Mouse (Mus musculus): ENCODE results near the gene Eif1ad. TPM values are rescaled to one million over a fixed set of nuclear protein-coding genes. Genes with fewer than 3 reads are reported as not detected.
"Not testable (repeated sequence)": the region's sequence is repeated elsewhere in the genome, so short reads cannot be mapped to it uniquely, and the experiment has no call there.

Eif1ad gene
- total RNA-seq (2021), result 10 to 100 TPM; 12.6 to 13.6 TPM
- long read RNA-seq, experiment 1, transcript Eif1ad-201 (6 exons, 2,556 nt), result major isoform, 12 of 19 reads
- long read RNA-seq, experiment 1, partial matches to known transcripts, result 0 of 19 reads
- long read RNA-seq, experiment 1, other reads (novel, unspliced or antisense), result 7 of 19 reads
- long read RNA-seq, experiment 2, transcript Eif1ad-201 (6 exons, 2,556 nt), result major isoform, 14 of 20 reads
- long read RNA-seq, experiment 2, partial matches to known transcripts, result 4 of 20 reads
- long read RNA-seq, experiment 2, other reads (novel, unspliced or antisense), result 2 of 20 reads

DNA sequence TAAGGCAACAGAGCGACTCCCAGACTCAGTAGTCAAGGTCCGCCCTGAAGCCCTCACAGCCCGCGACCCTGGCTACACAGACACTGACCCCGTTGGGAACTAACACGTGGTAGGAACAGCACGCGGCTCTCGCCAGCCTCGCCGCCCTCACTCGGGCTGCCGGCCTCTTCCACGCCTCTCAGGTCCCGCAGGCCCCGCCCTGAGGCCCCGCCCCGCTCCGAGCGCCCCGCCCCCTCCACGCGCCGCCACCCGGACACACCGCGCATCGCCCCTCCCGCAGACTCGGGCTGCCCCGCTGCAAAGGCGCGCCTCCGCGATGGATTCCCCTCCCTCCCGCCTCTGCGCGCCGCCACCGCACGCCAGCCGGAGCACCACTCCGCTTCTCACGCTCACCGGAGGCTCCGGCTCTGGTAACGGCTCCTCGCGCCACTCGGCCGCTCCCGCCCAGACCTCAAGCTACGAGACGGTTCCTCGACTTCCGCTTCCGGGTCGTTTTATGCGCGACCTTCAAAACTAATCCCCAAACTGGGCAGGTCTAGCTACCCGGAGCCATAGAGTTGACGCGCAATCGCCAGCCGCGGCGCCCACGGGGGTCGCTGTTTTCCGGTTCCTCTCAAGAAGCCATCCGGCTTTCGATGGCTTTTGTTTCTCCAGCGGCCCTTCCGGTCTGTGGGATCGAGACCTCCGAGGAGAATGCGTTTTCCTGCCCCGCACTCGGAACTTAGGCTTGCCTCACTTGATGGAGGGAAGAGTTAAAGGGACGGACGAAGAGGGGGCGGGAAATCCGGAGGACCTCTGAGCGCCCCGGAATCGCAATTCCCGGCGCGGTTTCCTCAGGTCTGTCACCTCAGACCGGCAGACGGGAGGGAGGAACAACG is at the start of gene Eif1ad:
TSS of gene Eif1ad (plus strand) at position 567 of the 878 bp plus-strand sequence.
- intact Hi-C loops (cut with DNase I), result loop anchor here (1.0 kb wide), 1 partner anchor 22 kb away; the partner anchor contains the start of gene Sart1
- DNase-seq, result peak; percentile 88 to 97

DNA sequence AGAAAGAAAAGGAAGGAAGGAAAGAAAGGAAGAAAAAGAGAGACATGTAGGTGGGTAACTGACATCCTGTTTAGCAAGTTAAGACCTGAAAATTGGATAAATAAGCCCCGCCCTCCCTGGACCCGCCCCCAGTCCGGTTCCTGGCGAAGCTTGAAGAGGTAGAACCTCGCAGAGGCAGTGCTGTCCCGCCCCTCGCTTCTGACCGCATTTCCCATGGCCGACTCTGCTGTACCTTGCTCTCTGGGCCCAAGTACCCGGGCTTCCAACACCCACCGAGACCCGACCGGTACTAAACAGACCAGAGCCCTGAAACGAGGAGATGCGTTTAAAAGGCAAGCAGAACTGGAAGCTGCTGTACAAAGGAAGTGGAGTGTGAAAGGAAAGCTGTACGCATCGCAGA is 42.7 kb upstream of the Eif1ad start:
- intact Hi-C loops (cut with DNase I), result no loop called here
- no peak for DNase-seq

DNA sequence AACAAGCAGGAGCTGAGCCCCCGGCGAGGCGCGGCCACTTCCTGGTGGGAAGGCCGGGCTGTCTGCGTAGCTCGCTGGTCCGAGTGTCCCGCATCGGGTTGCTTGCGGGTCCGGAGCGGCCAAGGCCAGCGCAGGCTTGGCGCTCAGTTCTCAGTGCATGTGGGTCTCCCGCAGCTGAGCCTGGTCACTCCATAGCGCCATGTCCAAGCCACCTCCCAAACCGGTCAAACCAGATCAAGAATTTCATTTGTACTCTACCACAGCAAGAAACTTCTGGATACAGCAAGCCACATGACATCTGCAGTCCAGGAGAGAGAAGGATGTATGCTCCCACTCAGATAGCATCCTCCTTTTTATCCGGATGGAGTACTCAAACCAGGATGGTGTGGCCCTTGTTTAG is 38.6 kb upstream of the Eif1ad start:
- intact Hi-C loops (cut with DNase I), result no loop called here
- DNase-seq, result no peak

DNA sequence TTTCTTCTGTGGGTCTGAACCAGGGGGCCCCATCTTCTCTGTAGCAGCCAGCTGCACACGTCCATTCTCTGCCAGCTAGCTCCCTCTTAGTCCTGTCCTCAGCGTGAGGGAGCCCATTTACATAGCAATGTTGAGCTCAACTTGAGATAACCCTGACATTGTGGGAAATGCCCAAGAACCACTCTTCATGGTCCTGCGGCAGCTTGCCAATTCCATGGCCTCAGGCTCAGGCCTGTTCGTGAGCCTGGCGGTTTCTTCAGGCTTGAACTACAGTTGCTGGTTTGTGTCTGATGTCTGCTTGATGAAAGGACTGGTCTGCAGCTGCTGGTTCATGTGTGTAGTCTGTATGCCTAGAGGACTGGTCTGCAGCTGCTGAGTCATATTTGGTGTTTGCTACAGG is 31.8 kb upstream of the Eif1ad start:
- DNase-seq, result no peak
- intact Hi-C loops (cut with DNase I), result no loop called here

DNA sequence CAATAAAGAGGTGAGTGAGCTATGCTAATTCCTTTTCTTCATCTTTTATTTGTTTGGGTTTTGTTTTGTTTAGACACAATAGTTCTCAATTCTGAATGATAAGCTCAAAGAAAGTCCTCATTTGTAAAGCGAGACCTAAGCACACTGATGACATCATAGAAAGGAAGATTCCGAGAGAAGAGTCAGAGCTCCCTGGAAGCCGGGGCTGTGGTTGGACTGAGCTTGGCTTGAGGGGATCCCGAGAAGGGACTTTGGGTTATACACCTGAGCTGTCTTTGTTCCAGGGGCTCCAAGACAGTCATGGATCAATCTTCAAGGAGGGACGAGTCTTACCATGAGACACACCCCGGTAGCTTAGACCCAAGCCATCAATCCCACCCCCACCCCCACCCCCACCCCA is 31.1 kb upstream of the Eif1ad start, which contains the start of gene Catsper1:
TSS of gene Catsper1 (plus strand) at position 301 of the 400 bp plus-strand sequence.
- DNase-seq, result no peak
- intact Hi-C loops (cut with DNase I), result no loop called here

DNA sequence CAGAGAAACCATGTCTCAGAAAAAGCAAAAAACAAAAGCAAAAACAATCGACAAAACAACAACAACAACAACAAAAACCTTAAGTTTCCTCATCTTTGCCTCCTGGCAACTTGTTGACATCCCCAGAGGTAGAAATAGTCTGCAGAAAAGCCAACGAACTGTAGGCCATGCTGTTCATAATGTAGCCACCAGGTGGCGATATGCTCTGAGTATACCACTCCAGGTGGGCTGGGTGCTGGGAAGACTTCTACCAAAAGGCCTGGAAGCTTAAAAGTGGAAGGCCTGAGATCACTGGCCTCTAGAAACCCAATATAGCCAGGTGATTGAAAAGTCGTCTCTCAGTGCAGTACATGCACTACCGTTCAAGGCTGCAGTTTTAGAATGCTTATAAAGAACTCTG is 28.6 kb upstream of the Eif1ad start:
- peak; percentile 73 to 74 for DNase-seq
- intact Hi-C loops (cut with DNase I), result no loop called here

DNA sequence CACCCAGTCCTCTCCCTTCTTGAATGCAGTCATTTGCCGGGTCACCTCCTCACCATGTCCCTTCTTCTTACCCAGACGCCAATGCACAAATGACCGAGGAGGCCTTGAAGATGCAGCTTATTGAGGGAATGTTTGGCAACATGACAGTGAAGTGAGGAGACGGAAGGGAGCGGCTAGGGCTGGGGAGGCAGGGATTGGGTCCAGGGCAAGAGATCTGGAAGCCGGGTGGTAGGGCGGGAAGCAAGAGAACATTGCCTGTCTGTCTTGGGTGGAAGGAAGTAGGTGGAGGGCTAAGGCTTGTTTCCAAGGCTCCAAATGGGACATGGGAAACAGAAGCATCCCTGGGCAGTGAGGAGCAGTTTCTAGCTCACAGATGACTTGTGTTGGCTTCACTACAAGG is 25.2 kb upstream of the Eif1ad start:
- no peak for DNase-seq
- intact Hi-C loops (cut with DNase I), result no loop called here

DNA sequence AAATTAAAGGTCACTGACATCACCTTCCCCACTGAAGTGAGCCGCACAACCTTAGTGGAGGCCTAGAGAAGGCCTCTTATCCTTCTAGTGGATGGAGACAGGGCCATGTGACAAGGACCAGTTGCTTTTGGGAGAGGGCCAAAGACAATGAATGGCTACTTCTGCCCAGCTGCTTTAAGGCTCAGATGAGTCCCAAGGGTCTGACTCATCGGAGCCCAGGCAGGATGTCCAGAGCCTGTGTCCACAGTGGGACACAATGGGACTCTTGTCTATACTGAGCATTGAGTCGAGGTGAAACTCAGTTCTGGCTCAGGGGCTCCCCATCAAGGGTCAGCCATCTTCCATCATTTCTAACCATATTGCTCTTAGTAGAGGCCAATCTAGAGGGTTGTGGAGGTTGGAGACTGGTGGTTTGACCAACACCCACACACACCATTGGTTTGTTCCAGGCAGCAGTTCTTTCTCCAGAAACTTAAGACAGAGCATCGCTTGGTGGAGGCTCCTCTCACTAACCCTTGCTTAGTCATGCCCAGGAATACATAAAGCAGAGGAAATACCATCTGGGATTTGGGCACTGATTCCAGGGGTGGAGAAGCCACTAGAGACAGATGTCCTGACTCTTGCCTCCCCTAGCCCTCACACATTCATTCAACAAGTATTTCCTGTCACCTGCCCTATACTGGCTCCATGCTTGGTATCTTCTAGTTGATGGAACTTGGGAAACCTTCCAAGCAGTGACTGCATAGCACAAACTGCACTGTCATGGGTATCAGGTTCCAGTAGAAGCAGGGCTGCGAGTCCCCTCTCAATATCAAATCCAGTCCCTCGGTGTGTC is 21.0 kb upstream of the Eif1ad start:
- no peak for DNase-seq
- intact Hi-C loops (cut with DNase I), result no loop called here

DNA sequence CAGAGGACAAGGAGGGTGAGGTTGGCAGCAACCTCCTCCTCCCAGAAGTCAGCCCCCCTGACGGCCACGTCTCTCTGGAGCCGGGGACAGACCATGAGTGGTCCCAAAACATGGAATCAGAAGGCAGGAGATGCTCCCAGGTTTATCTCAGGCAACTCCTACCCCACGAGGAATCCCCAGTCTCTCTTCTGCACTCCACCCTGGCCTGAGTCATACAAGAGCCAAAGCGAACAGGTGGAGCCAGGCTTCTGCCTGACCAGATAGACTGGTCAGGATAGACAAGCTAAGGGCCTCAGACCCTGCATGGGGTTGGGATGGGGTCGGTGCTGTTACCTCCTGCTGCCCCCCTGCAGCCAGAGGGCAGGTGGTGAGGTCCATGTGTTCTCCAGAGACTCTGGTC is 18.5 kb upstream of the Eif1ad start:
- DNase-seq, result no peak
- intact Hi-C loops (cut with DNase I), result no loop called here

DNA sequence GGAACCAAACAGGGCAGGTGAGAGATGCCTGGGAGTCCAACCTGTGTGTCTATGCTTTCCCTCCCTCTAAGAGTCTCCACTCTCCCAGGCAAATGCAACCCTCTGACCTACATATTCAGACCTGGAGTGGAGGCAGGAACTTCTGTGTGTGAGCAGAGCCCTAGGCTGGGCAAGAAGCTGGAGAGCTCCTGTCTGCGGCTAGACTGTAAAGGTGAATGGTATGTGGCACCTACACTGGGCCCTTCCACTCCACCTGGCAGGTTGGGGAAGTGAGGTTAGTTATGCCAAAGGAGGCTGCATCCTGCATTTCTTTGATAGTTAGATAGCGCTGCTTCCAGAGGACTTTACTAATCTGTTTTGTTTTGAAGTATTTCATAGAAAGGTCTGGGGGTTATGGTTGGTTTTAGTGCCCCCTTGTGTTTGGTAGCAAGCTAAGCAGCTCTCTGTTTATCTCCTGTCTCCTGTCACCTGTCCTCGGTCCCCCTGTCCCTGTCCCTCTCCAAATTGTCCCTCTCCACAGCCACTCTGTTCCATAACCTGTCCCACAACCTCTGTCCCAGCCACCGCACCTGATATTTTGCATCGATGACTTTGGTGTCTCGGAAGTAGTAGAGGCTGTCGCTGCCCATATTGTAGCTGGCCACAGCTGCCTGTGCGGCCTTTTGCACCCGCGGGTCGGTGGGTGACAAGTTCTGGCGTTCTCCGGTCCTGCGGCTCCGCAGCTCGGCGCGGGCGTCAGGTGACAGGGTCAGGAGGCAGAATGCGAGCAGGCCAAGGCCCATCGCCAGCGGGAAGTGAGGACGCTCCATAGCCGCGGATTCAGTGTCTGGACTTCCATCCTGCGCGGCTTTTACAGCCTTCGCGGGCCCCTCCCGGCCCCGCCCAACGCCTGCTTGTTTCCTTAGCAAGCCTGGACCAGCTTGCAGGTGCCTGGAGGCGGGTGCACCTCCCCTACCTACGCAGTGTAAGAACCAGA is 17.7 kb upstream of the Eif1ad start:
- peak in 1 of 2 experiments; percentile 32 for DNase-seq
- intact Hi-C loops (cut with DNase I), result no loop called here

DNA sequence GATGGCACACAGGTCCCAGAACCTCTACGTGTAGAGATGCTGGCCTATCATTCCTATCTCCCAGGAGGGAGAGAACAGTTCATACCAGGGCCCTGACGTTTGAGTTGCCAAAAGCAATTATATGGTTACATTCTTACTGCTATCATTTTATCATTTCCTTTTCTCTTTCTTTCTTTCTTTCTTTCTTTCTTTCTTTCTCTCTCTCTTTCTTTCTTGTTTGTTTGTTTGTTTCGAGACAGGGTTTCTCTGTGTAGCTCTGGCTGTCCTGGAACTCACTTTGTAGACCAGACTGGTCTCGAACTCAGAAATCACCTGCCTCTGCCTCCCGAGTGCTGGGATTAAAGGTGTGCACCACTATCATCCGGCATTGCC is 17.1 kb upstream of the Eif1ad start, which contains the start of gene Cst6:
TSS of gene Cst6 (minus strand) at position 73 of the 372 bp plus-strand sequence.
- DNase-seq; intact Hi-C loops (cut with DNase I): not testable (repeated sequence)

DNA sequence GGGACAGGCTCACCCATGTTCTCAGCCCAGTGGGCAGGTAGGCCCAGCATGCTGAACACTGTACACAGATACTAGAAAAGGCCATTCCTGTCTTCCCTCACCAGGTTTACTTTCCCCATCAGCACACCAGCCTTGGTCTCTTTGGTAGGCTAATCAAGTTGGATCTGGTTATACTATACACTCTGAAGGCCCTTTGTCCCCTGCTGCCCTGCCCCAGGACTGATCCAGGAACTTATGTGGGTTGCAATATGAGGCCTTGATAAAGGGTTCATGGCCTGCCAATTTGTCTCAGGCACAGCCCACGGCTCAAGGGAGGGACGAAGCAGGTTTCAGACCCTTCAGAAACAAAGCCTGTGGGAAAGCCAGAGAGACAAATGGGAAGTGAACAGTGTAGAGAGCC is 12.9 kb upstream of the Eif1ad start:
- no peak for DNase-seq
- intact Hi-C loops (cut with DNase I), result no loop called here

DNA sequence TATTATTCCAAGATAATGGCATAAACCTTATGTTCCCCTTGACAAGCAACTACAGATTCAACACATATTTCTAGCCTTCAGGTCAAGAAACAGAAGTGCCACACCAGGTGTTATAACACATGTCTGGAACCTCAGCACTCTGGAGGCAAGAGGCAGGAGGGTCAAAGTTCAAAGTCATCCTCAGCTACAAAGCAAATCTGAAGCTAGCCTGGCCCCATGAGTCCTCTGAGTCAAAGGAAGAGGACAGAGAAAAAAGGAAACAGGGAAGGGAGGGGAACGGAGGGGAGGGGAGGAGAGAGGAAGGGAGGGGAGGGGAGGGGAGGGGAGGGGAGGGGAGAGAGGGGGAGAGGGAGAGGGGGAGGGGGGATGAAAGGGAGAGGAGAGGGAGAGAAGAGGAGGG is 10.5 kb upstream of the Eif1ad start:
- intact Hi-C loops (cut with DNase I), result no loop called here

DNA sequence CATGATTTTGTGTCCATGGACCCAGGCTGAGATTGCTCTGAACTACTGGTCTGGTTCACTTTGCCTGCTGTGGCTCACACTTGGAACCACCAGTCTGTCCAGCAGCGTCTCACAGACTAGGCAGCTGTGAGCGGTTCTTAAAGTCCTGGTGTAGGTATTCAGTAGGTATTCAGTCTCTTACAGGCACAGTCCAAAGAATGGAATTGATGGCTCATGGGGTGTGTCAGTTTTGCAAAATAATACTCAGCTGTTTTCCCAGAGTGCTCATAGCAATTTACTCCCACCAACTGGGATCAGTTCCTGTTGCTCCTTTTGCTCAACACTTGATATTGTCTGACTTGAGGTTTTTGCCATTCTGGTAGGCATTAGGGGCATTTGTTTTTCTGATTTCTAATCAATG is 4.4 kb upstream of the Eif1ad start:
- no peak for DNase-seq
- intact Hi-C loops (cut with DNase I), result no loop called here

More for the DNA sequence above, 10.5 kb upstream of the Eif1ad start:
- DNase-seq, result no peak

DNA sequence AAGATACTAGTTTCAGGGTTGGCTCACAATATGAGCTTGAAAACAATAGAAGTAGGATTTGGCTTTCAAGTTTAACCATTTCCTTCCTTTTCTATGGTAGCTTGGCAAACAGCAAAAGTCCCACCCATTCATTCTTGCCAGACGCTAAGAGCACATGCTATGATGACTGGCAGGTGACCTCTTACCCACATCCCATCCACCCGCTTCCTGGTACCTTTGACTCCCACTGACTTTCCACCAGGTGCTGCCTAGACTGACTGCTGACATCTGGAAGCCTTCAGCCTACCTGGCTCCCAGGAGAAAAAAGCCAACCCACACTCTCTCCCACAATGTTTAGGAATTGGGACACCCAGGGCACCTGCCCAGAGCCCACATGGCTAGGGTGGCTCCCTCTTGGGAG is 2.4 kb upstream of the Eif1ad start:
- intact Hi-C loops (cut with DNase I), result no loop called here
- no peak for DNase-seq

DNA sequence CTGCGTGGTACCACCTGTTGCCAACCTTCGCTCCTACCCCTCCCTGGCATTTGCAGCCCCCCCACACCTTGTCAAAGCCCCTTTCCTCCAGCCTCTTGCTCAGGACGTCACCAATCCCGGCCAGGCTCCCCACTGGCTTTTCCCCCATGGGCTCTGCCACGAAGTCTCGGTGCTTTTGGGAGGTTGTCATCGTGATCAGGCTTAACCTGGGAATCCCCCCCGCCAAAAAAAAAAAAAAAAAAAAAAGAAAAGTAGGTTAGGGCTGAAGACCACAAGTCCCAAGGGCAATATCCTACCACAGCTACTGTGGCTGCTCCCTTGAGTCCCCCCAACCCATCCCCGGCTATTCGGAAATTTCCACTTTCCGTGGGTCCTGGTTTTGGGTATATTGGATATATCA is 790 bp upstream of the Eif1ad start:
- no peak for DNase-seq
- intact Hi-C loops (cut with DNase I), result loop anchor here (1.0 kb wide), 1 partner anchor 23 kb away; the partner anchor contains the start of gene Sart1

DNA sequence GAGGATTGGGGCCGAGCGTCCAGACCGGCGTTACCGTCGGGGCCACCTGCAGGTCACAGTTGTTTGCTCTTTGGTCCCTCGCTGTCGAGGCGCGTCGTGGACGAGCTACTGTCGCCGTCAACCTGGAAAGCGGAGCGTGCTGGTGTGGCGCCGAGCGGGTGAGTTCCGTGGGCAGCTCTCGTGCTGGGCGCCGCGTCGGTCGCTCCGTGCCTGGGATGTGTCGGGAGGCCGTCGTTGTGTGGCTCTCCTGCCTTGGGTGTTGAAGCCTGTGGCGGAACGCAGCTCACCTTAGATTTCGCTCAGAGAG is 465 bp downstream of the Eif1ad start, which contains the start of gene Banf1:
TSS of gene Banf1 (minus strand) at position 116 of the 307 bp plus-strand sequence.
- DNase-seq, result no peak
- intact Hi-C loops (cut with DNase I), result no loop called here

DNA sequence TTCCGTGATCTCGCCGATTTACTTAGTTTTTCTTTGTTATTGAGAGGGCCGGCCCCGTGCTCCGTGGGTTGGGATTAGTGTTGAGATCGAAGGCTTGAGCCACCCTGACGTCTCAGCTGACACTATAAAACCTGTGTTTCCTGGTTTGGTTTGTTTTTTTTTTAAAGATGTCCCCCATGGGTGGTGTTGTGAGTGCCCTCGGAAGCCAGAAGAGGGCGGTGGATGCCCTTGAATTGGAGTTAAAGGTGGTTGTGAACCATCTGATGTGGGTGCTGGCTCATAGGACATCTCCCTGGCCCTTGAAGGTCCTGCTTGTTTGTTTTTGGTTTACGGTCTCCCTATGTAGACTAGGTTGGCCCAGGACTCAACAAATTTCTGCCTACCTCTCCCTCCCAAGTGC is 914 bp downstream of the Eif1ad start:
- DNase-seq, result no peak
- intact Hi-C loops (cut with DNase I), result no loop called here

DNA sequence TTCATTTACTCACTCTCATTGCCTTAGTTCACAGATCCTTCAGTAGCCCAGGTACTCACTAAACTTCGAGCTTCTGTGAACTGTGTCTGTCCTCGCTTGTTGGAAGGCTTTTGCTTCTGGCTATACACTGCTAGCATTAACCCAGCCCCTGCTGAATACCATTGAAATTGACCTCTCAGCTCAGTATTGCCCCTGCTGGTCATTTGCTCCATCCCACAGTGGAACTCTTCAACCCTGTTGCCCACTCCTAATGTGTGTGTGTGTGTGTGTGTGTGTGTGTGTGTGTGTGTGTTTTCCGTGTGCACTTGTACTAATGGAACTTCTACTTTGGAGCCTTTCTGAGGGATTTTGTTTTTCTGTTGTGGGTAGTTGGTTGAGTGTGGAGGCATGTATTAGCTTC is 4.4 kb downstream of the Eif1ad start:
- DNase-seq, result no peak
- intact Hi-C loops (cut with DNase I), result no loop called here

DNA sequence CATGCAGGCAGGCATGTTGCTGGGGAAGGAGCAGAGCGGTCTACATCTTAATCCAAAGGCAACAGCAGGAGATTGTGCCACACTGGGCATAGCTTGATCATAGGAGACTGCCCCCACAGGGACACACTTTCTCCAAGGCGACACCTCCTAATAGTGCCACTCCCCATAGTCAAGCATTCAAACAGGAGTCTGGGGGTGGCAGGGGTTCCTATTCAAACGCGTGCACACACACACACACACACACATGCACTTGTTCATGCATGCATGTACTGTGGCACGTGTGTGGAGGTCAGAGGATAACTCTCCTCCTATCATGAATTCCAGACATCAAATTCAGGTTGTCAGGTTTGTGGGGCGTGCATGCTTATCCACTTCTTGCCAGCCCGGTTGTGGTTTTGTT is 6.2 kb downstream of the Eif1ad start:
- no peak for DNase-seq
- intact Hi-C loops (cut with DNase I), result no loop called here

All from gastrocnemius, postnatal 36 days (tissue).